Mouse (Mus musculus): Measurements from ENCODE around the gene Msln.
"Not testable (repeated sequence)": the region's sequence is repeated elsewhere in the genome, so short reads cannot be mapped to it uniquely, and the experiment has no call there.

Gene Msln

DNA sequence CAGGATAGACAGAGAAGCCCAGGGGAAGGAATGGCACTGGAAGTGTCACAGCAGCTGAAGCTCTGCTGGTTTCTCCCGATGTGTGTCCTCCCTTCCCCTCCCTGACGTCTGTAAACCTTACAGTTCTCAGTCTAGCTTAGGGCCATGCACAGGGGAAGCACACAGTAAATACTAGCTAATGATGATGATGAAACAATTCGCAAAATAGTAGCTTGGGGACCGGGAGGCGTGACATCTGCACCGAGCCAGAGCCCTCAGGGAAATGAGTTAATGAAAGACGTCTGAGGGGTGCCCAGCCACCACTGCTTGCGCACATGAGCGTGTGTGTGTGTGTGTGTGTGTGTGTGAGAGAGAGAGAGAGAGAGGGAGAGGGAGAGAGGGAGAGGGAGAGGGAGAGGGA is 15.2 kb upstream of the Msln start:
- DNase-seq = no peak

DNA sequence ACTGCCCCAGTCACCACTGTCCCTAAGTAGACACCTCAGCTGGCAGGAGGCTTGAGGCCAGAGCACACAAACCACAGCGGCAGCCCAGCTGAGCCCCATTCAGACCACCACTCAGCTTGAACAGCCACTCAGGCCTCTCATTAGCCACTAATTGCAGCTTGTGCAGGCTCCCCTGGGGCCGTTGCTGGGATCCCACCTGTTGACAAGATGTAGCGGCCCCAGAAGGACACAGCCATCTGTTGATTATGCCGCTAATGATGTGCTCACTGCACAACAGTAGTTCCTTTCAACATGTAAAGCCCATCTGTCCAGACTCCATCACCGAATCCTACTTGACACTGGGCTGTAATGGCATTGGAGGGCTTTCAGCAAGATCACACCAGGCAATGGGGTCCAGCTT is 11.7 kb upstream of the Msln start:
- DNase-seq = no peak

DNA sequence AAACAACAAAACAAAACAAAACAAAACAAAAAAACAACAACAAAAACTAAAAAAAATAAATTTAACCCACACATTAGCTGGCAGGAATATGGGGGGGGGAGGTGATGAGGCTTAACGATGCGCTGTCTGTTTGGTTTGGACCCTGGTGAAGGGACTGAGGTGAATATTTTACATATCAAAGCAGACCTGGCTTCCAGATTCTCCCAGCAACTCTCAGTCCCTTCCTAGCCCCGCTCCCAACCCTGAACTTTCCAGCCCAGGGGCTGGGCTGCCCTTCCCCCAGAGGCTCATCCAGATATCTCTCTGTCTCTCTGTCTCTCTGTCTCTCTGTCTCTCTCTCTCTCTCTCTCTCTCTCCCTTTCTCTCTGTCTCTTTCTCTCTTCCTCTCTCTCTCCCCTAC is 8.4 kb upstream of the Msln start:
- DNase-seq = no peak

DNA sequence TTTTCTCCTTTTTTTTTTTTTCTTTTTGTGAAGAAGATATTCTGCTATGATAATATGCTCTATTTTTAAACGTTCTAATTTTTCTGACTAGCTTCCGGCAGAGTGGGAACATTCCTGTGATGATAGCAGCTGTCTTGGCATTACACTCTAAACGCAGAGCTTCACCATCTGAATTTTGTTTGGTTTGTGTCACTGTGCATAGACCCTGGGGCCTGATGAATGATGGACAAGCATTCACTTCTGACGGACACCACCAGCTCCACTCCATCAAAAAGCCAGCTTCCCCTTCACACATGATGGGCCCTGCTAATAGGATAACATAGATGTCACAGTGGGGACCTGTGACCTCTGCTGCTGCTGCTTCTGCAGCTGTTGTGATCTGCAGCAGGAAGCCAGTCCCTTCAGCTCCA is 7.4 kb upstream of the Msln start:
- no peak for DNase-seq

DNA sequence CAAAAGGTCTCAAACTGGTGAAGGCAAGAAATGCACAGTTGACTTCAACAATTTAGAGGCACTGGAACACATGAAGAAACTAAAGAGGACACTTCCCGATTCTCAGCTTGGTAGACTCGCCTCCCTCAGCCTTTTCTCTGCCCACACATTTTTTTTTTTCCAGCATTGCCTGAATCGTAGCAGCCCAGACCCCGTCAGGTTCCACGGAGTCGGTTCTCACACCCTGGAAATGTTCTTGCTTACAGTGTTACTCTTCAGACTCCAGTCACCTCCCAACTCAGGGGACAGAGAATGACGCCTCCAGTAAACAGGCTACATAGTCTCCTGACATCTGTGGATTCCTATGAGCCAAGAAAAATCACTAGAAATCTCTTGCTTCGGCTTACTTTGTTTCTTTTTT is 6.0 kb upstream of the Msln start:
- no peak for DNase-seq

DNA sequence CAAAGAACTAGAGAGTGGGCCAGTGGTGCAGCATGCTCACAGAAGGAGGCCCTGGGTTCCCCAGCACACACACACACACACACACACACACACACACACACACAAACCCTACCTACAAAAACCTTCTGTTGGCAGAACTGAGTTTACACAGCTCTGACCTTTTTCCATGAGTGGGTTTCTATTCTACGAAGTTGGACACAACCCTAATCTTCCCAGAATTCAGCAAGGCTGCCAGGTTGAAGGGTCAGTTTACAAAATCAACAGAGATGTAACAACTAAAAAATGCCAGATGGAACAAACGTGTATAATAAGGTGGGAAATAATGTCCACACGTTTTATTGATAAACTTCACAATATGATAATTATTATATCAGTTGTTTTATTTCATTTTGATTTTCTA is 3.5 kb upstream of the Msln start:
- no peak for DNase-seq

DNA sequence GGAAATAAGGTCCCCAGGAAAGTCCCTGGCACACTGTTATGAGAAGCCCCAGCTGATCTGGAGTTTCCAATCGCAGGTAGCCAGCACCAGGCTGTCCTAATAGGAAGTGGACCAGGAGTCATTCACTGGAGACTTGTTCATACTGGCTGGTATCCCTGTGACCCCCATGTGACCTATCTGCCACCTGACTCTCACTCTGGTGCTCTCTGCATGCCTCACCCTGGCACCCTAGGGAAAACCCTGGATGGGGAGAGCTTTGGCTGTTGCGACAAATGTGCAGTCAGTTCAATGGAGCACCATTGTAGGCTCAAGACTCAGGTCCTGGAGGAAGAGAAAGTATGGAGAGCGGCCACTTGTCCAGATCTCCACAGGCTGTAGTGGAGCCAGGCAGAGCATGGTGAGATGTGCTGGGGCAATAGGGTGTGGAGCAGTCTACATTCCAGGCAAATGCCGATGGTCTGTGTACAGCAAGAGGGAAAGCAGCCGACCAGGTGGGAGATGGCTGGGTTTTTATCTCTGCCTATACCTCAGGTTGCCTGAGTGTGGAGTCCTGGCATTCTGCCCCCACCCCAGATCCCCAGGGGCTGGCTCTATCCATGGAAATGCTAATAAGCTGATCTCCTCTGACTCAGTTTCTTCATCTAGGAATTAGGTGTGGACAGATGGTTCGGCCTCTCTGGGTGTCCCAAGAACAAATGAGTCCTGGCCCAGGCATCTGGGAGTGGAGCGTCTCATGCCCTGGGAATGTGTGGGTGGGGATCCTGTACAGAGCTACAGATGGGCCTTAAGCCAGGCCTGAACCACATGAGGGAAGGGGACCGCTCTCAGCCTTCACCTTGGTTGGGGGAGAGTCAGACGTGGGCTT is 2.4 kb upstream of the Msln start:
- no peak for DNase-seq

DNA sequence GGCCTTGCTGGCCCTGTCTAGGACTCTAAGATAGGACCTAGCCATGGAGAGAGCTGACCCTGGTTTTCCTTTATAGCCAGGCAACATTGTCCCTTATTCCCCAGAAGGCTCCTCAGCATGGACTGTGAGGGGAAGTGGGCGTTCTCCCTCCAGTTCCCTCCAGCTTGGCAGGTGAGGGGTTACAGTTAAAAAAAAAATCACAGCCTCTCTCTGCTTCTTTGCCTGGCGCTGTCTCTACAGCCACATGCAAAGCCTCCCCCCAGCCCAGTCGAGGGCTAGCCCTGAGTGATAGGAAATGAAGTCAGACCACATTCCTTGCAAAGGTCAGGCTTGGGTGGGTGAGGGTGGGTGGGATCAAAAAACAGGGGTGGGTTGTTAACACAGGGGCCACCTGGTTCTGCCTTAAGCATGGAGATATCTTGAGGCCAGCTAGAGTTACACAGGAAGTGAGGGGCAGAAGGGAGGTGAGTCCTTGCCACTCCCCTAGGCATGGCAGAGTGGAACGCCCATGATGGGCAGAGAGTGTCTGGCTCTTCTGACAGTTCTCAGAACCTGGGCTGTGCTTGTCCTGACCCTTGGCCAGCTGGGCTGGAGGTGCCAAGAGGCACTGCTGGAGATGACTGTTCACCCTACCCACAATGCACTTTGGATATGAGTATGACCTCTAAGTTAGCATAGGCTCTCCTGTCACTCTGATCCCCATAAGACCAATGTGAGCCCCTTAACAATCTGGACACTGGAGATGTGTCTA is 1.6 kb upstream of the Msln start:
- no peak for DNase-seq

DNA sequence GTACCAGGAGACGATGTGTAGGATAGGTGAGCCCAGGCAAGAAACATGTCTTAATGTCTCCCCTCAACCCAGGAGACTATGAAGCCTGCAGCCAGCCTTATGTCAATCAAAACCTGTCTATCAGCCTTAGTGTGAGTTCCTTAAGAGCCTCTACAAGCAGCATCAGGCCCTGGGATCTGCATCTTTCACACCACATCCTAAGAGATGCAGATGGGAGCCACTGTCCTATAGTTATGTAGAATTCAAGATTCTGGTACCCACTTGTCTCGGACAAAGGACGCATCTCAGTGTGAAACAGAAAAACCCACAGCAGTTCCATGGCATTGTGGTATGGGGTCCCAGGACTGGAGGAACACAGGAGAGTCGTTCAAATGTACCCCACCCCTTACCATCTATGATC is 908 bp upstream of the Msln start:
- DNase-seq = no peak

DNA sequence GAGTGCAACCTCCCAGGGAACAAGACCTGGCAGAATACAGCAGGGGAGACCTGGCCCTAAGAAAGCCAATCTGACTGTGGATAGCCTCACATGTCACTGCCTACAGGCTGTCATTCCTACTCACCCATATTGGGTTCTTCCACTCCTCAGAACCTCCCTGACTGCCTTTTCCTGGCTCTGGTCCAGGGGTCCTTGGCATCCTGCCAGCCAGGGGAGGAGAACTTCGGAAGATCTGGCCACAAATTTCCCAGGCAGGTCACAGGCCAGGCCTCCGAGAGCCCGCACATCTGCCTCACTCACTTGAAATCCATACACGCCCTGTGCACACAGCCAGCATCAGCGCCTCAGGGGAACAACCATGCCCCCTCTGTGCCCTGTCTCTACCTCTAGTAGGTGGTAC is 2.7 kb downstream of the Msln start:
- DNase-seq = no peak

DNA sequence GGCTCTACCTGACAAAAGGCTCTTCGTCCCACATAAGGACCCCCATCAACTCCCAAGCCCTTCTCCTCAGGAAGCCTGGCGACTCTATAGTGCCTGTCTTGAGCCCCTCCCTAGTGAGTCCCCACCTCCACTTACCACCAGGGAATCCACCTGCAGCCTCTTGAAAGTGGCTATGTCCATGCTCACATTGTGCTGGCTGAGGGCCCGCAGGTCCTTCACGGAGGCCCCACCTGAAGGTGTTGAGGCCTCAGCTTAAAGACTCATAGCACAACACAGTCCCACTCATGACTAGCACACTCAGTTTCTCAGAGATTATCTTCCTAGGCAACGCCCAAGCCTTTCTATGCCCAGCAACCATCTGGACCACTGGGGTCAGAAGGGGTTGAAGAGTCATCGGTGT is 4.9 kb downstream of the Msln start:
- DNase-seq = no peak

DNA sequence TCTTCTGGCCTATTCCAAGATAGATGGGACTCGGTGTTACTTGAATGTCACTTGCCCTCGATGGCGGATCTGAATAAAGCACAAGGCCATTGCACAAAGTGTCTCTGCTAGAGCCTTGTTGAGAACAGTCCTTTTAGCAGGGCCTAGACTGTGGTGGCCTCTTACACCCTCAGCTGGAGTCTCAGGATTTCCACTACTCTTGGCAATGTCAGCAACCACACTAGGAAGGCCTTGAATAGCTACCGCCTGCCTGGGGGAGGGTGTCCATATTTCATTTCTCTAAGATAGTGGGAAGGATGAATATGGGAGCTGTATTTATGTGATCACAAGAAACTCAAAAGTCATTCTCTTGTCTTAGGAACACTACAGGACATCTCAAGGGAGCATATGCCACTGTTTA is 5.9 kb downstream of the Msln start:
- no peak for DNase-seq

DNA sequence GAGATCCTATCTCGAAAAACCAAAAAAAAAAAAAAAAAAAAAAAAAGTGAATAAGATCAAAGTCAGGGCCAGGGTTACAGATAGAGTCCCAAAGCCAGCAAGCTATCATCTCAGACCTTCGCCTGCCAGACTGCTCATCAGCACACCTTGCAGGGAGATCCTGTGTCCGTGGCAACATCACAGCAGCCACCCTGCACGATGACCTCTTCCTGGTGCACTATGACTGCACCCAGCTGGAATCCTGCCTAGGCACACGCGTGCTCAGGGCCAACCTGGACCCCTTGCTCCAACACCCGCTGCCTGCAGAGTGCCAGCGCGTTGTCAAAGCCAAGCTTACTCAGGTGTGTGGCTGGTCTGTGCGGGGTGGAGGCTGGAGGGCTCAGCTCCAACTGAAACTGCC is 9.9 kb downstream of the Msln start:
- no peak for DNase-seq

DNA sequence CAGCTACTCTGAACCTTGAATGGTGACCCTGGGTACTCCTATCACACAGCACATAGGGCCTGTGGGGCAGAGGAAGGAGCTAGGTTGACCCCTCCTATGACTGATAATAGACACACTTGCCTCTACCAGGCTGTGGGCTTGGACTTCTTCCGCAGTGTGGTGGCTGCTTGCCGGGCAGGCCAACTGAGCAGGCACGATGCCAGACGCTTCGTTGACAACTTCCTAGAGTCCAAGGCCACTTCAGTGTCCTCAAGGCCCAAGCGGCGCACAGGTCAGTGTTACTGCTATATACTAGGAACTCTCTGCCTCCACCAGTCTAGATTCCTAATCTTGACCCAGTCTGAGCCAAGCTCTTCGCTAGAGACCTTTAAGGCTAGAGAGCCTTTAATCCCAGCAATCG is 10.3 kb downstream of the Msln start:
- DNase-seq = no peak

DNA sequence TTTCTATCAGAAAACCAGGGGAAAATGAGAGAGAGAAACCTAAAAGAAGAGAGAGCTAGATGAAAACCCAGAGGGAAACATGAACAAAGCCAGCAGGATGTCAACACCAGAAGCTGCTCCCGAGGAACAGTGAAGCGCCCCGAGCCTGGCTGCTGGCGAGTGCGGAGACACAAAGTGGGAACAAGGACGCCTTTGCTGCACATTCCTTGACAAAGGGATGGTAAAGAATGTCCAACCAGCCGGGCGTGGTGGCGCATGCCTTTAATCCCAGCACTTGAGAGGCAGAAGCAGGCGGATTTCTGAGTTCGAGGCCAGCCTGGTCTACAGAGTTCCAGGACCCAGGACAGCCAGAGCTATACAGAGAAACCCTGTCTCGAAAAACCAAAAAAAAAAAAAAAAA is 12.7 kb downstream of the Msln start:
- not testable (repeated sequence) for DNase-seq

DNA sequence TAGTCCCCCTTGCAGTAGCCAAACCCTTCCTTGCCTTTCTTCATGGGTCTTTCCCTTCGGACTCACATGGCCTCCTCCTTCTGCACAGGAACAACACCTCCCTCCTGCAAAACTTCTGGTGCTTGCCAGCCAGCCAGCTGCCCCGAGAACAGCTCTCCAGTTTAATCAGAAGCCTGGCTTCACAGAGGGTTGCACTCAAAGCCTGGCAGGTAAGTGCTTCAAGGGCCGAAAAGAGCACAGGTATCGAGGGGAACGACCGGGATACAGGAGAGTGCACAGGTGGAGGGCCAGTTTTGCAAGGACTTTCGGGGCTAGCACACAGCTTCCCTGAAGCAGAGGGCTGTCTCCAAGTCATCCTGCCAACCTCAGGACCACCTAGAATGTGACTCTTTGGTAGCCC is 15.3 kb downstream of the Msln start:
- DNase-seq = no peak

DNA sequence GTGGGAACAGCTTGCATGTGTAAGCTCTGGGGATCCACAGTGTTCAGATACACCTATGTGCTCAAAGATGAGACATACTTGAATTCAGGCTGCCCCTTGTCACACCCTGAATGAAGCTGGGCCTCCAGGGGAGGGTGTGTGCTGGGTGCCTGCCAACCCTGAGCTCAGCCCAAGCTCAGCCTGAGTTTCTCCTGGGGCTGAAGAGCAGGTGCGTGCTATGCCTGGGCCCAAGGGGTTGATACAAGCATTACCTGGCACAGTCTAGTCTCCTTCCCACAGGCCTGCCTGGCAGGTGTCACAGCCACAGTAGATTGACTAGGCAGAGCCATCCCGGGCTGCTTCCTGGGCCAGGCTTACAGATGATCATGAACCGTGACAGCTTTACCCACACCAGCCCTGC is 18.4 kb downstream of the Msln start, which contains the start of gene Mslnl:
Gene Mslnl, plus strand, starts transcription at position 298 of the 400 bp plus-strand sequence.
- no peak for DNase-seq

DNA sequence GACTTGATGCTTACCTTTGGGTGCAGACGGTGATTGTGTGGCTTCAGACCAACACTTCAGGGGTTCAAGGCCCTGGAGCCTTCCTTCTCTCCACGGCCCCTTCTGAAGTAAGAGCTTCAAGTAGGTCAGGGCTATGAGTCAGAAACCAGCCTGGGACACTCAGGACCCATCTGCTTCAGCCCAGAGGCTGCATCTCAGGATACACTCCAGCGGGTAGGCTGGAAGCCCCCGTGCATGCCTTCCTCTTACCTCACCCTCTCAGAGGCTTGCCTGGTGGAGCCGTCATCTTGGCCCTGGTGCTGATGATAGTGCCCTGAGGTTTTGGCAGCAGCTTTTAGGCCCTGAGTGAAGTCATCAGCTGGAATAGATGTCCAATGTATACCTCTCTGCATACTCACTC is 18.9 kb downstream of the Msln start:
- DNase-seq = no peak

DNA sequence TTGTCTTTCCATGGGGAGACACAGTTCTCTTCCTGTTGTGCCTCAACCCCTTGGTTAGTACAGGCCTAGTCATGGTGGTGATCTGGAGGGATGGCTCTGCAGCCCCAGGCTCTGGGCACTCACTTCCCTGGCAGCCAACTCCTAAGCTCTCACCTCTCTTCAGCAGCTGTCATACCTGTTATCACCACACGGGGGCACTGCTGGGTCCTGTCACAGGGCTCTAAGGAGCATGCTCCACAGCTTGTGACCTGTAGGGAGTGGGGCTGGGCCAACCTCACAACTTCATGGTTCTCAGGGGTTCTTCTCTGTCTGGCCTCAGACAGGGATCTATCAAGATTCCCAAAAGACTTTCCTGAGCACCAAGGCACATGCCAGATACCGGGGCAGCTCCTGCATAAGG is 22.1 kb downstream of the Msln start:
- peak; percentile 43 to 55 for DNase-seq

DNA sequence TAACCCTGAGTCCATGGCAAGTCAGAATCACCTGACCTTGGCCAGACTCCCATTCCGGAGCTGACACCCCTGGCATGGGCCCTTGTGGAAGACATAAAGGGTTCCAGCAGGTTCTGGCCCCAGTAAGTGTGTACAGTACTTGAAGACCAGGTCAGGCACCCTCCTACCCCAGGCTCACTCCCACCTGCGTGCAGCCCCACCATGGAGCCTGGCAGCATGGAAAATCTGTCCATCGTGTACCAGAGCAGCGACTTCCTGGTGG is 26.2 kb downstream of the Msln start:
- DNase-seq = no peak

DNA sequence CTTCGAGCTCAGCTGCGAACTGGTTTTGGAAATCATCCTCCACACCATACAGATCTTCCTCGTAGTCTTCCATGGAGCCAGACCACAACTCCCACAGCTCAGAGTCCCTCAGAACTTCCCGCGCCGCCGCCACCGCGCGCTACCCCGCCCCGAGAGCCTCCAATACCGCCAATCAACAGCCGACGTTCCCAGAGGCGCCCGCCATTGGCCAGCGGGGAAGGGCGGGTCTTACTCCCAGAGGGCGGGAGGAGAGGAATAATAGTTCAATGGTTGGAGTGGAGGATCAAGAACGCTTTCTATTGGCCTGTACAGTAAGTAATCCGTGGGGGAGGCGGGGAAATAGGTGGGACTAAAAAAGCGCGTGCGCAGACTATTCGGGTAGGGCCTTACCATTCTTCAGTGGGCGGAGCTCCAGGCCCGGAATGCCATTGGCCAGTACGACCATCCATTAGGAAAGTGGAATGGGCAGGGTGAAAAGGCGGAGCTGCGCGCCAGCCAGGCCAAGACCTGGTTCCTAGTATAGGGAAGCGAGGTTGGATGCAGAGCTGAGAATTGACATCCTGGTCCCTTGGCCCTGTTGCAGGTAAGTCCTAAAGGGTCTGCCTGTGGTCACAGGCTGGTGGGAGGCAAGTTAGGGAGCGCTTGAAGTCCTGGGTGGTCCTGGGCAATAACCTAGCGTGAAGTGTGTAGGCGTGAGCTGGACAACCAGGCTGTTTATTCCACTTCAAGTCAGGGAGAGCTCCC is 26.7 kb downstream of the Msln start, which contains the start of the genes Chtf18 and Rpusd1:
Gene Chtf18, minus strand, starts transcription at position 155 of the 744 bp plus-strand sequence.
Gene Rpusd1, plus strand, starts transcription at position 406 of the 744 bp plus-strand sequence.
- peak; percentile 96 to 99 for DNase-seq

DNA sequence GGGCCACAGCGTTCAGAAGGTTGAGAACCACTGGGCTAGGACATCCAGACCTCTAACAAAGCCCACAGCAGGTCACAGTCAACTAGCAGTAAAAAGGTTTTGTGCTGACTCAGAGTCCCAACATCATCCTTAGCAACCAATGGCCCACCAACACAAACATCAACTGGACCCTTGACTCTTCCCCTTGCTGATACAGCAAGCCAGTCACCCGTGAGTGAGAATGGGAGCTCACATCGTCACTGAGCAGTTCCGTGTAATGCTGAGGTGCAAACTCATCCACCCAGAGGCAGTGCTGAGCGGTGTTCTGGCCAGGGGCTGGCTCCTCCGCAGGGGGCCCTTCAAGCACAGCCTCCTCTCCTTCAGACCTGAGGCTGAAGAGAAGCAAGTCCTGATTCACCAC is 28.9 kb downstream of the Msln start:
- DNase-seq = no peak

DNA sequence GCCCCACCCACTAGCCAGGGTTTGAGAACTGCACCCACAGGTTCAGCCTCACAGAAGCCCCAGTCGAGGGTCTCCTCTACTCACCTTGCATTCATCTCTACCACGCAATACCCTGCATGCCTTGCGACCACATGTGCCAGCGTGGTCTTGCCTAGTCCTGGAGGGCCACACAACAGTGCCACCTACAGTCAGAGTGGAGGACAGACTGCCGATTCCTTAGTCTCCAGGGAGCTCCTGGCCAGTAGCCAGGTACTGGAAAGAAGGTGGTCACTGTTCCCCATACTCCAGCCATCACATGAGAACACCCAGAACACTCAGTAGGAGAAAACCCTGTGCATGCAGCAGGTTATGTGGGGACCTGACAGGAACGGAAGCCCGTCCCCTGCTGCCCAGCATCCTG is 30.3 kb downstream of the Msln start:
- no peak for DNase-seq

DNA sequence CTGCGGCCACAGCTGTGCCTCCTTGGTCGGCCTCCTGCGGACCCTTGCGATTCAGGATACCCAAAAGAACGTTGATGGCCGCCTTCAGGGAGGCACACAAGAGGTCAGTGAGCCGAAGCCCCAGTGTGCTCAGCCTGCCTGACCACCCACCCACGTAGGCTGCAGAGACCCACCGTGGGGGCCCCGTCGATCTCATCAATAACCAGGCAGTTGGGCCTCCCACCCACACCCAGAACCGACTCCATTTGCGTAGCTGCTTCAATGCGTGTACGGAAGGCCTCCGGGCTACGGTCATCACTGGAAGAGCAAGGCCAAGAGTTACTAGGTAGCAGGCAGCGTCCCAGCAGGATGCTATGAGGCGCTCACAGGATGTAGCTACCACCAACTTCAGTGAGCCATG is 30.7 kb downstream of the Msln start:
- DNase-seq = no peak

All from thymus, adult 18-20 months (tissue).